Mouse (Mus musculus): ENCODE results near the gene Rad23a.

GRCm38 (mm10) chr8:84823653-84824052 lies 16.8 kb downstream of the Rad23a start:
- peak; percentile 91 for TF ChIP-seq CTCF (IDR thresholded peaks at IDR 0.05; ENCODE audit: control insufficient read depth, insufficient read depth, insufficient read length)
- TF ChIP-seq MAX (IDR thresholded peaks at IDR 0.05): no peak
- no peak for TF ChIP-seq MYOG (IDR thresholded peaks at IDR 0.05; ENCODE audit: control insufficient read depth, extremely low read depth, insufficient read length)
- no peak for TF ChIP-seq USF1 (IDR thresholded peaks at IDR 0.05; ENCODE audit: low read depth)
- TF ChIP-seq CEBPB (IDR thresholded peaks at IDR 0.05; ENCODE audit: low read depth): no peak
- no peak for TF ChIP-seq MYOD1 (IDR thresholded peaks at IDR 0.05; ENCODE audit: control insufficient read depth, insufficient read length, low read depth)

Data from C2C12 (cell line).